Mouse (Mus musculus): ENCODE measurements around the gene Erf. TPM values are rescaled to one million over a fixed set of nuclear protein-coding genes. Genes with fewer than 3 reads are reported as not detected.

The Erf gene
- polyA plus RNA-seq, 1 experiment = 61.8 TPM

DNA sequence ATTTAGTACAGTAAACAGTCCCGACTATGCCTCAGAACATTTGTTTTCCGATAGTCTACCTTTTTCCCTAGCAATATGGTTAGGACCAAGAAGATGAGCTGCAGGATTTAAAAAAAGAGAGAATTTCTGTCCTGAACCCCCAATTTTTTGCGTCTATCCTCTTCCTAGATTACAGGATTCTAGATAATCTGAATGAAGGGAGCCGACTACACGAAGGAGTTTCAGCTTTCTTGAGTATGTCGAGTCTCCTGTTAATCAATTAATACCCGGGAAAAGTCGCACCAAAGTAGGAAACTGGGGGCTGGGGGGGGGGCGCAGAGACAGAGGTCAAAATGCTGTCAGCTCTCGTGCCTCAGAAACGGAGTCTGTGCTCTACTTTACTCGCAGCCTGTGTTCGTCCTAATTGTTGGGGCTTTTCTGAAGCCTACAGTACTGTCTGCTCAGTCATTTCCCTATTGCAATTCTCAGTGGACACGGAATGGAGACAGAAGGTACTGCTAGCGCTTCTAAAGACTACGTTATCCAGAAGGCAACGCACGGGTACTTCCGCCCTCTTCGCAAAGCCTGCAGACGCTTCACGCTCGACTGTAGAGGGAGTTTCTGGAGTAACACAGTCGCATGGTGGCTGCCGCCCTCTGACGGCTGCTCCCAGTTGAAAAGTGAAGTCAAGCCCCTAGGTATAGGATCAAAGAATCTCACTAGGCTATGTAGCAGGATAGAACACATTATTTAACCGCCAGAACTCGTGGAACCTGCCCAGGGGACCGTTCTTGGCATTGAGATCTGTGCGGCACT lies 11.5 kb downstream of the Erf start:
- H3K9me3 ChIP-seq (replicated peaks; ENCODE audit: control insufficient read depth, insufficient read depth, low read length, poor library complexity, severe bottlenecking) = no peaks in the 10 kb centered on the region
- no peaks in the 10 kb centered on the region for H3K4me1 ChIP-seq (ENCODE audit: control insufficient read depth, insufficient read depth, low read length)
- H3K9ac ChIP-seq (ENCODE audit: low read depth, poor library complexity, severe bottlenecking) = no peak overlapping the region
- H3K4me3 ChIP-seq (ENCODE audit: low read depth, low read length) = peak overlapping the region; percentile 53
- no peak overlapping the region for H3K27ac ChIP-seq (ENCODE audit: insufficient read depth, low read length)
- no peak for TF ChIP-seq EP300 (IDR thresholded peaks at IDR 0.05; ENCODE audit: insufficient read depth, low read depth, low read length)
- peak; percentile 75 for TF ChIP-seq CTCF (IDR thresholded peaks at IDR 0.05; ENCODE audit: low read depth, low read length)
- peak; percentile 5 for TF ChIP-seq POLR2A (IDR thresholded peaks at IDR 0.05; ENCODE audit: insufficient read depth, low read length)
- peaks cover 12% of the 10 kb centered on the region for H3K36me3 ChIP-seq (ENCODE audit: control insufficient read depth, insufficient read depth, low read length, poor library complexity, severe bottlenecking)
- H3K27me3 ChIP-seq (ENCODE audit: control insufficient read depth, insufficient read depth, low read length, poor library complexity, severe bottlenecking) = no peaks in the 10 kb centered on the region

DNA sequence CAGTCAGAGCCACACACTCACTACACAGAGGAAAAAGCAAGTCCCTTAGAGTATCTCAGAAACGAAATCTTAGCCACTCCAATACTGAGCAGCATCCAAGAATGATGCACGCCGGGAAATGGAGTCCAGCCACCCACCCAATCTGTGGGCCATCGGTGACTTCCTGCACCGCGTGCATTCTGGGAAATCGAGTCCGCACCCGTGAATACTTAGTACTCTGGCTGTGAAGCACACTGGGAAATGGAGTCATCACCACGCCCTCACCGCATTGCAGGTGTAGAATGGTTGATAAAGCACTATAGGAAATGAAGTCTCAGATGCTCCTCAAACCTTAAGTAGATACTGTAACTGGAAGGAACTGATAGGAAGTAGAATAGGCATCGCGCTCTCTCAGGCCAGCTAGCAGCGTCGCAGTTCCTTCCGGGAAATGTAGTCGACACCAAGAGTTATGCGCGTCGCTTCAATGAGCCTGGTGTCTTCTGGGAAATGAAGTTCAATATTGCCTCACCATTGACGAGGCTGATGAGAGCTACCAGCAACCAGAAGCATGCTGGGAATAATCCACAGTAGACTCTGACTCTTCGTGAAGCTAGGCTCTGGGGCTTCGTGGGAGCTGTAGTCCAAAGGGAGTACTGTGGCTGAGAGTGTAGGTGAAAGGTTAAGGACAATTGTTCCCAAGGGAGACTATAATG lies 12.4 kb downstream of the Erf start:
- TF ChIP-seq POLR2A (IDR thresholded peaks at IDR 0.05; ENCODE audit: insufficient read depth, low read length) (no peak), CTCF (IDR thresholded peaks at IDR 0.05; ENCODE audit: low read depth, low read length) (no peak), EP300 (IDR thresholded peaks at IDR 0.05; ENCODE audit: insufficient read depth, low read depth, low read length) (no peak)
- Histone ChIP-seq H3K9me3 (replicated peaks; ENCODE audit: control insufficient read depth, insufficient read depth, low read length, poor library complexity, severe bottlenecking) (no peaks in the 10 kb centered on the region), H3K27ac (ENCODE audit: insufficient read depth, low read length) (peak overlapping the region; percentile 3; the same call in 1 of the 2 replicates), H3K4me3 (ENCODE audit: low read depth, low read length) (peak overlapping the region; percentile 63), H3K4me1 (ENCODE audit: control insufficient read depth, insufficient read depth, low read length) (no peaks in the 10 kb centered on the region), H3K36me3 (ENCODE audit: control insufficient read depth, insufficient read depth, low read length, poor library complexity, severe bottlenecking) (peaks cover 8% of the 10 kb centered on the region; the same call in 1 of the 2 replicates), H3K9ac (ENCODE audit: low read depth, poor library complexity, severe bottlenecking) (0 out of 2 replicates have a peak overlapping the region, but pooled peaks have one; percentile 98), H3K27me3 (ENCODE audit: control insufficient read depth, insufficient read depth, low read length, poor library complexity, severe bottlenecking) (no peaks in the 10 kb centered on the region)

DNA sequence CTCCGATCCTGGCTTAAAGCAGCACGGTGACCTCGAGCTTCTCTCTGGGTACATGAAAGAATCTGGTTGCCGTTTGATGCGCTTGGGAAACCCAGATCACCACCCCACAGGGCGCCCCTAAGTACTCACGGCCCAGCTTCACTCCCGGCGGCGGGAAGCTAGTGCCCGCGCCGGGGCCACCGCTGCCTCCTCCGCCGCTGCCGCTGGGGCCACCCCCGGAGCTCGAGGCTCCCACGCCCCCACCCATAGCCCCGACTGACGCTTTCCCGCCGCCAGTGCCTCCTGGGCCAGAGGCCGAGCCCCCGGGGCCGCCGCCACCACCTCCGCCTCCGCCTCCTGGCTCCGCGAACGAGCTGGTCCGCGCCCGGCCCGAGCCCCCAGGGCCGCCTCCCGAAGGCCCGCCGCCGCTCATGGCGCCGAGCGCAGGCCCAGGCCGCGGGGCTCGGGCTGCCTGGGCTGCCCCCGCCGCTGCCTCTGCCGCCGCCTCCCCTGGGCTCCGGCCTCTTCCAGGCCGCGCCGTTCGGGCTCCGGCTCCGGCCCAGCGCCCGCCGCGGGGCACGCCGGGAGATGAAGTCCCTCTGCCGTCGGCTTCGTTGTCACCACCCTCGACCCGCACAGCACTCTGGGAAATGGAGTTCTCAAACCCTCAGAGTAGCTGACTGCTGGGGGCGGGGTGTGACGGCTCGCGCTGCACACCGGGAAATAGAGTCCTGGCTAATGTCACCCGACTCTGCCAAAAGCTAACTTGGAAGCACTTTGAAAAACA lies 13.1 kb downstream of the Erf start, which contains the start of gene Gsk3a:
Gene Gsk3a (minus strand): TSS at position 603 of the 766 bp plus-strand sequence.
- no peaks in the 10 kb centered on the region for H3K27me3 ChIP-seq (ENCODE audit: control insufficient read depth, insufficient read depth, low read length, poor library complexity, severe bottlenecking)
- peak within 1 kb of the TSS; percentile 98 for H3K9ac ChIP-seq (ENCODE audit: low read depth, poor library complexity, severe bottlenecking)
- peak within 1 kb of the TSS; percentile 3; the same call in 1 of the 2 replicates for H3K27ac ChIP-seq (ENCODE audit: insufficient read depth, low read length)
- H3K4me3 ChIP-seq (ENCODE audit: low read depth, low read length) = peak within 1 kb of the TSS; percentile 96
- no peaks in the 10 kb centered on the region for H3K9me3 ChIP-seq (replicated peaks; ENCODE audit: control insufficient read depth, insufficient read depth, low read length, poor library complexity, severe bottlenecking)
- H3K36me3 ChIP-seq (ENCODE audit: control insufficient read depth, insufficient read depth, low read length, poor library complexity, severe bottlenecking) = peaks cover 8% of the 10 kb centered on the region; the same call in 1 of the 2 replicates
- TF ChIP-seq CTCF (IDR thresholded peaks at IDR 0.05; ENCODE audit: low read depth, low read length) (no peak), EP300 (IDR thresholded peaks at IDR 0.05; ENCODE audit: insufficient read depth, low read depth, low read length) (no peak), POLR2A (IDR thresholded peaks at IDR 0.05; ENCODE audit: insufficient read depth, low read length) (no peak)
- no peaks in the 10 kb centered on the region for H3K4me1 ChIP-seq (ENCODE audit: control insufficient read depth, insufficient read depth, low read length)

DNA sequence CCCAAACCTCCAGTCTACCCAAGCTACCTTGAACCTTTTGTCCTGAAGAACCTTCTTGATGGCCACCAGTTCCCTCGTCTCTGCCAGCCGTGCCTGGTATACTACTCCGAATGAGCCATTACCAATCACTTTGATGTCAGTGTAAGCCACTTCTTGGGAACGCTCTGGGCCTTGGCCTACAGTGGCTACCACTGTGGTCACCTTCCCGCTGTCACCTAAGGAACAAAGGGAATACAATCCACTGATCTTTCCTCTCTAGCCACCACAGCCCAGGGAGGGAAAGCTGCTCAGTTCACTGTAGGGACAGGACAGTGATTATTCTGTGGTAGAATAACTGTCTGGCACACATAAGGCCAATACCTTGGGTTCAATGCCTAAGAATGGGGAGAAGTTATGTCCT lies 15.0 kb downstream of the Erf start:
- no peaks in the 10 kb centered on the region for H3K4me1 ChIP-seq (ENCODE audit: control insufficient read depth, insufficient read depth, low read length)
- no peaks in the 10 kb centered on the region for H3K27me3 ChIP-seq (ENCODE audit: control insufficient read depth, insufficient read depth, low read length, poor library complexity, severe bottlenecking)
- H3K9ac ChIP-seq (ENCODE audit: low read depth, poor library complexity, severe bottlenecking) = no peak overlapping the region
- H3K36me3 ChIP-seq (ENCODE audit: control insufficient read depth, insufficient read depth, low read length, poor library complexity, severe bottlenecking) = peaks cover 12% of the 10 kb centered on the region
- H3K4me3 ChIP-seq (ENCODE audit: low read depth, low read length) = no peak overlapping the region
- no peak overlapping the region for H3K27ac ChIP-seq (ENCODE audit: insufficient read depth, low read length)
- no peaks in the 10 kb centered on the region for H3K9me3 ChIP-seq (replicated peaks; ENCODE audit: control insufficient read depth, insufficient read depth, low read length, poor library complexity, severe bottlenecking)
- no peak for TF ChIP-seq EP300 (IDR thresholded peaks at IDR 0.05; ENCODE audit: insufficient read depth, low read depth, low read length)
- no peak for TF ChIP-seq POLR2A (IDR thresholded peaks at IDR 0.05; ENCODE audit: insufficient read depth, low read length)
- no peak for TF ChIP-seq CTCF (IDR thresholded peaks at IDR 0.05; ENCODE audit: low read depth, low read length)

DNA sequence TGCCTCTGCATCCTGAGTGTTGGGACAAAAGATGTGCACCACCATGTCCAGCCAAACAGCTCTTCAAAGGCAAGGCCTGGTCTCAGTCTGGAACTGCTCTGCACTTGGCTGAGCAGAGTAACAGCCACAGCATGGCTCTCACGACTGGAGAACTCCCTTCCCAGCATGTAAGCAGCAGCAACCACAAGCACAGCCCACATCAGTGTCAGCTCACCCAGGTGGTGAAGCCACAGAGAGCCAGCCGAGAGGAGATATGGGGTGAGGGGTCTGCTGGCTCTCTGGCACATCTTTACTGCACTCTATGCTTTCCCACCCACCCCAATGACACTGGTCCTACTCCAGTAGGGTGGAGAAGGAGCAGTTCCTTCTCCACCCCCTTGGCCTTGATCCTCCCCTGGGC lies 17.5 kb downstream of the Erf start:
- Histone ChIP-seq H3K36me3 (ENCODE audit: control insufficient read depth, insufficient read depth, low read length, poor library complexity, severe bottlenecking) (peaks cover 29% of the 10 kb centered on the region), H3K27me3 (ENCODE audit: control insufficient read depth, insufficient read depth, low read length, poor library complexity, severe bottlenecking) (no peaks in the 10 kb centered on the region), H3K9ac (ENCODE audit: low read depth, poor library complexity, severe bottlenecking) (no peak overlapping the region)

More for the DNA sequence above, 17.5 kb downstream of the Erf start:
- no peaks in the 10 kb centered on the region for H3K9me3 ChIP-seq (replicated peaks; ENCODE audit: control insufficient read depth, insufficient read depth, low read length, poor library complexity, severe bottlenecking)
- no peaks in the 10 kb centered on the region for H3K4me1 ChIP-seq (ENCODE audit: control insufficient read depth, insufficient read depth, low read length)
- no peak overlapping the region for H3K27ac ChIP-seq (ENCODE audit: insufficient read depth, low read length)
- H3K4me3 ChIP-seq (ENCODE audit: low read depth, low read length) = no peak overlapping the region
- TF ChIP-seq EP300 (IDR thresholded peaks at IDR 0.05; ENCODE audit: insufficient read depth, low read depth, low read length) (no peak), POLR2A (IDR thresholded peaks at IDR 0.05; ENCODE audit: insufficient read depth, low read length) (no peak), CTCF (IDR thresholded peaks at IDR 0.05; ENCODE audit: low read depth, low read length) (no peak)
